Mouse (Mus musculus) right cerebral cortex, postnatal 4 days (tissue): Measurements from ENCODE around the gene Tmf1.

Experiments
- DNase-seq: peaks from one replicate; pipeline ENCODE4 v3.0.0-alpha.2; 2022

Tmf1 gene

GRCm38 (mm10) chr6:97104264-97104852, 74.6 kb downstream of the Tmf1 start:
- no peak for DNase-seq
